ENCODE assay signal across 8 mouse cellular contexts in the genomic region with DNA sequence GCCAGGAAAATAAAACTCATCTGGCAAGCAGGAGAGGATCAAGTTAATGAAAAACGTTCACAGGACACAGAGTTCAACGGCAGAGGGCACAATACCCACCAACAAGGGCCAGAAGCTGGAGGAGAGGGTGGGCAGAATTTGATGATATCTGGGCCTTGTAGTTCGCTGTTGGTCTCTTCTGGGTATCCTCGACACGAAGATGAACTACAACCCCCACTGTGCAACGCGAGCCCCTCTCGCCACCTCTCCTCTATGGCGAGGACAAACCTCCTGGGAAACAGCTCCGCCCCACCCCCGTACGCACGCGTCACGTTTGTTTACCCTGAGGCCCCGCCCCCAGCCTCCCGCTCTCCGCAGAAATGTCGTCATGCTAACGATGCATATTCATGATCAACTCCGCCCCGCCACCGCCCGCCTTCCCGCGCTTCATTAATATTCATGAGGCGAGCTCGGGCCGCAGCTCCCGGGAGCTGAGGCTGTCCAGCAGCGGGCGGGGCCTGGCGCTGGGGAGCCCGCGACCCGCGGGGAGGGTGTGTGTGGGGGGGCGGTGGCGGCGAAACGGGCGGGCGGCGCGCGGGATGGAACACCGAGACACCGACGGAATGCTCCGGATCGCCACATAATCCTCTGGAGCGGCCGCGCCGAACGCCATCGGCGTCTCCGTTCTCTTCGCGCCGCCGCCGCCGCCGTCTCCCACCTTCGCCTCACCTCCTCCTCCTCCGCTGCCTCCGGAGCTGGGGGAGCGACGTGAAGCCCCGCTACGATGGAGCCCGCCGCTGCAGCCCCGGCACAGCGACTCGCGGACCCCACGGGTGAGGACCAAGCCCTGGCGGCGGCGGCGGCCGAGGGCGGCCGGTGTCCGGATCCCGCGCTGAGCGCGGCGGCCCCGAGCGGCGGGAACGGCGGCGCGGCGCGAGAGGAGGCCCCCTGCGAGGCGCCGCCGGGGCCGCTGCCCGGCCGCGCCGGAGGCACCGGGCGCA. TPM values are rescaled to one million over a fixed set of nuclear protein-coding genes. Genes with fewer than 3 reads are reported as not detected.
DNase-seq lines count a peak whose midpoint lies in the region; ATAC-seq lines count a peak whose summit lies in the region.

A gene (plus strand): TSS at position 512 of the 980 bp plus-strand sequence.

- peak within 1 kb of the TSS; percentile 96 for H3K9ac ChIP-seq in hindbrain, embryonic 14.5 days

- ATAC-seq in hindbrain, embryonic 14.5 days (ENCODE audit: low FRiP score), result peak; percentile 98

- H3K27ac ChIP-seq in hindbrain, embryonic 14.5 days, result peak within 1 kb of the TSS; percentile 96

- DNase-seq in R1 (ENCODE audit: low read depth, low spot score), result peak; percentile 99
- peak; percentile 100 for DNase-seq in cerebellum, postnatal 25 days
- peak; percentile 100 for DNase-seq in frontal cortex, postnatal 25 days (ENCODE audit: low spot score in 2 of 2)
- DNase-seq in hindbrain, embryonic 14.5 days (ENCODE audit: low spot score), result peak; percentile 100
- peak; percentile 100 for DNase-seq in layer of hippocampus, postnatal 36 days
- peak; percentile 100 for DNase-seq in lung, postnatal 36 days
- DNase-seq in retina, postnatal 1 day, result peak; percentile 100
- DNase-seq in urinary bladder, adult 18-20 months (ENCODE audit: low spot score in 2 of 2), result peak; percentile 98 to 100

- H3K9me3 ChIP-seq in hindbrain, embryonic 14.5 days (ENCODE audit: control insufficient read depth, low read length), result no peaks in the 10 kb centered on the region

- peak within 1 kb of the TSS; percentile 99 for H3K4me3 ChIP-seq in hindbrain, embryonic 14.5 days (replicated peaks; ENCODE audit: low read length)

- H3K27me3 ChIP-seq in hindbrain, embryonic 14.5 days (ENCODE audit: control insufficient read depth, insufficient read depth, low read length), result no peaks in the 10 kb centered on the region

- H3K4me2 ChIP-seq in hindbrain, embryonic 14.5 days (replicated peaks), result peak within 1 kb of the TSS; percentile 60

- no peaks in the 10 kb centered on the region for H3K36me3 ChIP-seq in hindbrain, embryonic 14.5 days (replicated peaks; ENCODE audit: control insufficient read depth, insufficient read depth)

- peaks cover 24% of the 10 kb centered on the region for H3K4me1 ChIP-seq in hindbrain, embryonic 14.5 days (replicated peaks; ENCODE audit: control insufficient read depth, insufficient read depth, low read length)

- WGBS in hindbrain, embryonic 14.5 days, result under 1% methylated on average over 83 of the region's 113 CpGs

RNA-seq across cellular contexts. Expression of the gene that starts here (rescaled TPM):
- polyA plus RNA-seq in hindbrain, embryonic 14.5 days (2014; fragmentation: Nextera tagmentation; extraction: Ambion mirVana), result 9.6 and 11.1 TPM in 2 replicates
- 10 to 100 TPM; 82.0 to 88.0 TPM for total RNA-seq in layer of hippocampus, postnatal 36 days (2021)

Comparison
In these comparisons a context has a peak if more than half of its experiments do, and no peak if none do; other contexts are left out.
1. Peak in every context shown above with its lines: DNase-seq, ATAC-seq, H3K4me3 ChIP-seq and H3K27ac ChIP-seq.